Mouse (Mus musculus) liver, embryonic 16.5 days (tissue): ENCODE results near the gene Catsperz. TPM values are rescaled to one million over a fixed set of nuclear protein-coding genes. Genes with fewer than 3 reads are reported as not detected.

Experiments
- ATAC-seq: fragments of 200-750 bp; cut with Nextera tagmentation; 2 replicates; pipeline ENCODE4 v1.8.0; 2017; ENCODE audit warnings: low read depth, mild to moderate bottlenecking, moderate number of reproducible peaks, moderate library complexity
- H3K27ac ChIP-seq: fragments of 300-500 bp; sonication (generic); 2 replicates; pipeline ENCODE4 v1.5.1; 2014; ENCODE audit warnings: mild to moderate bottlenecking, low read length
- H3K27me3 ChIP-seq: fragments of 300-500 bp; sonication (generic); 2 replicates; pipeline ENCODE4 v1.6.1; 2014; ENCODE audit warnings: low read depth, low read length, mixed read lengths; ENCODE audit not compliant: control insufficient read depth, insufficient read depth
- H3K36me3 ChIP-seq: fragments of 300-500 bp; sonication (generic); 2 replicates; pipeline ENCODE4 v1.6.1; 2014; ENCODE audit warnings: mild to moderate bottlenecking; ENCODE audit not compliant: control insufficient read depth, insufficient read depth
- H3K4me1 ChIP-seq: fragments of 300-500 bp; sonication (generic); 2 replicates; pipeline ENCODE4 v1.6.1; 2014; ENCODE audit warnings: low read depth, low read length, mixed read lengths; ENCODE audit not compliant: control insufficient read depth
- H3K4me2 ChIP-seq: fragments of 300-500 bp; sonication (generic); 2 replicates; pipeline ENCODE4 v1.6.1; 2014; ENCODE audit warnings: low read depth, low read length, mixed read lengths
- H3K4me3 ChIP-seq: fragments of 300-500 bp; sonication (generic); 2 replicates; pipeline ENCODE4 v1.5.1; 2014; ENCODE audit warnings: low read depth, mild to moderate bottlenecking, low read length
- H3K9ac ChIP-seq: fragments of 300-500 bp; sonication (generic); 2 replicates; pipeline ENCODE4 v1.6.1; 2014; ENCODE audit warnings: low read depth, low read length
- H3K9me3 ChIP-seq: fragments of 300-500 bp; sonication (generic); replicated peaks from 2 replicates; pipeline ENCODE4 v1.6.1; 2016; ENCODE audit warnings: low read length; ENCODE audit not compliant: control insufficient read depth
- WGBS: fragments of 180-500 bp; shearing (Covaris S2); extraction: QIAGEN DNeasy Blood & Tissue Kit; methylation state at CpG from one replicate; pipeline ENCODE4 v1.1.7; 2014; ENCODE audit not compliant: insufficient replicate concordance; 5-methylcytosine and 5-hydroxymethylcytosine counted together
- polyA plus RNA-seq: library from polyadenylated mRNA; unstranded; fragments of >200 nt; fragmentation: Nextera tagmentation; extraction: Ambion mirVana; gene quantifications from 2 replicates; pipeline ENCODE4 v1.2.1, GENCODE M21; 2015

Gene Catsperz
- polyA plus RNA-seq: 0.16 and 0.50 TPM in 2 replicates

DNA sequence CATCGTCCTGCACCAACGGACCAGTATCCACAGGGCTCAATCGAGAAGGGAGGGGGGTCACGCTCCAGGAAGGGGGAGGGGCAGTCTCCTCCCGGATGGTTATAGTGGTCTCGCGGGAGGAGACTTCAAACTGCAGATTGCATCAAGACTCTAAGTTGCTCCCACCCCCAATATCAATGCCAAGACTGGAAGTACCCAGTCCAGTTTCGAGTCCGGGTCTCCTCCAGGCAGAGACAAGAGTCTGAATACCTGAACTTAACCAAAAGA is at the start of gene Catsperz:
Catsperz (minus strand) TSS at position 74 of the 267 bp plus-strand sequence.
- peaks cover 66% of the 10 kb centered on the region for H3K27me3 ChIP-seq
- H3K4me1 ChIP-seq: peaks cover 34% of the 10 kb centered on the region
- H3K9ac ChIP-seq: no peak within 1 kb of the TSS
- H3K9me3 ChIP-seq: no peaks in the 10 kb centered on the region
- no peak within 1 kb of the TSS for H3K27ac ChIP-seq
- no peaks in the 10 kb centered on the region for H3K36me3 ChIP-seq
- peak within 1 kb of the TSS; percentile 42 for H3K4me2 ChIP-seq
- peak within 1 kb of the TSS; percentile 33 for H3K4me3 ChIP-seq
- WGBS: 5% methylated on average over 9 of the region's 9 CpGs
- ATAC-seq: no peak

DNA sequence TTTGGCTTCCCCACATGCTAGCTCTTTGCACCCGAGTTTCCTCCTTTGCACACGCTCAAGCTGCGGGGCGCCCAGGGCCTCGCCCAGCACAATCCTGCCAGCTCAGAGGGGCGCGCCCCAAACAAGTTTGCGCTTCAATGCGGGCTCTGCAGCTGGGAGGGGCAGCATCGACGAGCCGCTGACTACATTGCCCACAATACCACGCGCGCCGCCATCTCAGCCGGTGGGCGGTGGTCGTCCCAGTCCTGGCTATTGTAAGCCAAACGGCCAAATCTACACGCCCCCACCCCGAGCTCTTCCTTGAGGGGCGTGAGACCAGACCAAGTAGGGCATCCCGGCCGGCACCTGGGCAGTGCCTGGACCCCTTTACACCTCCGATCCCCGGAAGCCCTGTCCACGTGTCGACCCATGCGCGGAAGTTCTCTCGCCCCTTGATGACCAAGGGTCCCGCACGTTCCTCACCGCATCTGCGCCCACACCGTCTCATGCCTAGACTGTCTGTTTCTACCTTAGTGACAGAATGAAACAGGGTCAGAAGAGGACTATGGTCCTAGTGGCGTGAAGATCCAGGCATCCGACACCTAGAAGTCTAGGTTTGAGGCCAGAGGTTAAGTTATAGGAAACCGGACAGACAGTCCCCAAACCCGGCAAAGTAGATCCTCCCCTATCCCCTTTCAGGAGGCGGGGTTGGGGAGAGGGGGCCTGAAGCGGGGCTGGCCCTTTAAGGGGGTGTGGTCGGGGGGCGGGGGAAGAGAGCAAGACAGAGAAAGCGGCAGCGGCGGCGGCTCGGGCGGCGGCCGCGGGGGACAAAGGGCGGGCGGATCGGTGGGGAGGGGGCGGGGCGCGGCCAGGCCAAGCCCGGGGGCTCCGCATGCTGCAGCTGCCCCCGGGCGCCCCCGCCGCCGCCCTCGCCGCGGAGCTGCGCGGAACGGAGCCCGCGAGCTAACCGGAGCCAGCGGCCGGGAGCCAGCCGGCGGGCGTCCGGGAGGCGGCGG is 49.3 kb upstream of the Catsperz start, which contains the start of gene Ppp1r14b:
Ppp1r14b (plus strand) TSS at position 758 of the 995 bp plus-strand sequence.
- ATAC-seq: peak; percentile 63

GRCm38 (mm10) chr19:6973581-6974190 is 48.5 kb upstream of the Catsperz start:
- H3K4me2 ChIP-seq: peak overlapping the region; percentile 99
- H3K9me3 ChIP-seq: no peaks in the 10 kb centered on the region
- H3K27me3 ChIP-seq: peaks cover 2% of the 10 kb centered on the region
- H3K36me3 ChIP-seq: peaks cover 4% of the 10 kb centered on the region
- peak overlapping the region; percentile 56; the same call in 1 of the 2 replicates for H3K9ac ChIP-seq
- 22% methylated on average over 12 of the region's 12 CpGs for WGBS
- H3K27ac ChIP-seq: peak overlapping the region; percentile 14; the same call in 1 of the 2 replicates
- H3K4me1 ChIP-seq: peaks cover 64% of the 10 kb centered on the region
- no peak for ATAC-seq
- H3K4me3 ChIP-seq: peak overlapping the region; percentile 77

More for the DNA sequence above, 49.3 kb upstream of the Catsperz start, which contains the start of gene Ppp1r14b:
- peaks cover 4% of the 10 kb centered on the region for H3K36me3 ChIP-seq
- peak within 1 kb of the TSS; percentile 77 for H3K4me3 ChIP-seq
- under 1% methylated on average over 75 of the region's 84 CpGs for WGBS
- peak within 1 kb of the TSS; percentile 99 for H3K4me2 ChIP-seq
- no peaks in the 10 kb centered on the region for H3K27me3 ChIP-seq
- no peaks in the 10 kb centered on the region for H3K9me3 ChIP-seq
- peak within 1 kb of the TSS; percentile 85 for H3K27ac ChIP-seq
- H3K4me1 ChIP-seq: peaks cover 64% of the 10 kb centered on the region
- peak within 1 kb of the TSS; percentile 56 for H3K9ac ChIP-seq

- no peak overlapping the region for H3K27ac ChIP-seq
- H3K9me3 ChIP-seq: no peaks in the 10 kb centered on the region
- H3K4me1 ChIP-seq: peaks cover 56% of the 10 kb centered on the region
- H3K4me2 ChIP-seq: no peak overlapping the region
- WGBS: 77% methylated on average over 13 of the region's 13 CpGs
- H3K9ac ChIP-seq: no peak overlapping the region
- H3K36me3 ChIP-seq: no peaks in the 10 kb centered on the region
- no peak overlapping the region for H3K4me3 ChIP-seq
- no peak for ATAC-seq
- peaks cover 5% of the 10 kb centered on the region for H3K27me3 ChIP-seq
Measured at GRCm38 (mm10) chr19:6972247-6972917, 47.2 kb upstream of the Catsperz start.

DNA sequence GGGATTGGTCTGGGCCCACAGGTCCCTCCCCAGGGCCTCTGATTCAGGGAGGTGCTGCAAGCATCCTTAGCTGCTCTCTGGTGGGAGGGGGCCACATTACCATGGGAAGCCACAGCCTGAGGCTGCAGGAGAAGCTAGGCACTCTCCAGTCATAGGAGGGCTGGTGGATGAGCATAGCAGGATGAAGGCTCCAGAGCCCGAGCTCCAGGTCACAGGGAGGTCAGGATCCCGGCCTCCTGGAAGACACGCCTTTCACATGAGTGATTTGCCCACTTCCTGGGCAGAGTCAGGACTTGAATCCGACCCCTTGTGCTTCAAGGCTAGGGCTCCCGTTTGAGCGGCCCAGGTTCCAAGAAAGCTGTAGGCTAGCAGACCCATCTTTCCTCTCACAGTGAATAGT is 46.5 kb upstream of the Catsperz start:
- no peak for ATAC-seq
- Histone ChIP-seq H3K9ac (no peak overlapping the region), H3K4me1 (peaks cover 53% of the 10 kb centered on the region), H3K9me3 (no peaks in the 10 kb centered on the region), H3K27ac (0 out of 2 replicates have a peak overlapping the region, but pooled peaks have one; percentile 9), H3K4me3 (no peak overlapping the region), H3K36me3 (no peaks in the 10 kb centered on the region), H3K4me2 (no peak overlapping the region), H3K27me3 (peaks cover 5% of the 10 kb centered on the region)
- 57% methylated on average over 6 of the region's 6 CpGs for WGBS

DNA sequence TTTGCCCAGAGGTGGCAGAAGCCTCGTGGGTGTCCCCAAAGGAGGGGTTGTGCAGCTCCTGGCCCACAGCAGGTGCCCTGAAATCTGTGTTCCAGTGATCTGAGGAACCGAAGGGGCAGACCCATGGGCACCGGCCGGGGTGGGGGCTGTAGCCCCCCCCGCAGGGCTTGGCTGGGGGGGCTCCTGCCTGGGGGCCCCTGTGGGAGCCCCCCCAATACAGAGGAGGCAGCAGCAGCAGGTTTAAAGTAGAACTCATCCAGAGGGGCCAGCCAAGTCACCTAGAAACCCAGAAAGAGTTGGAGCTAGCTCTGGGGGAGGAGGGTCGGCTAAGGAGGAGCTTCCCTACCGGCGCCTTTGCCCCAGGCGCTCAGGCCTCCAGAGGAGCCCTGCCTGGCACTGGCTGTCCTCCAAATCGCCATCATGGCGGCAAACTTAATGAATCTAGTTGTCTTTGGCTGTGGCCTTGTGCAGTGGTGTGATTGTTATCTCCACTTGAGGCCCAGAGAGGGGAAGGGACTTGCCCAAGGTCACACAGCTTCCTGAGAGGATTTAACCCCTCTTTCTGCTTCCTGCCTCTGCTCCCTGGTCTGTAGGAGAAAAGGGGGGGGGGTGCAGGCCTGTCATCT is 45.4 kb upstream of the Catsperz start:
- no peaks in the 10 kb centered on the region for H3K36me3 ChIP-seq
- ATAC-seq: no peak
- peak overlapping the region; percentile 70 for H3K4me3 ChIP-seq
- peaks cover 5% of the 10 kb centered on the region for H3K27me3 ChIP-seq
- no peak overlapping the region for H3K27ac ChIP-seq
- H3K4me2 ChIP-seq: peak overlapping the region; percentile 93
- no peaks in the 10 kb centered on the region for H3K9me3 ChIP-seq
- H3K9ac ChIP-seq: peak overlapping the region; percentile 42
- peaks cover 42% of the 10 kb centered on the region for H3K4me1 ChIP-seq
- 27% methylated on average over 11 of the region's 11 CpGs for WGBS

GRCm38 (mm10) chr19:6969665-6970381 is 44.6 kb upstream of the Catsperz start:
- peak overlapping the region; percentile 70 for H3K4me3 ChIP-seq
- H3K27ac ChIP-seq: no peak overlapping the region
- peak overlapping the region; percentile 78 for H3K9ac ChIP-seq
- peaks cover 5% of the 10 kb centered on the region for H3K27me3 ChIP-seq
- peak overlapping the region; percentile 93 for H3K4me2 ChIP-seq
- H3K4me1 ChIP-seq: peaks cover 41% of the 10 kb centered on the region
- 0 out of 2 replicates have a peak, but pooled peaks cover 2% of the 10 kb centered on the region for H3K36me3 ChIP-seq
- no peaks in the 10 kb centered on the region for H3K9me3 ChIP-seq
- WGBS: 1% methylated on average over 55 of the region's 55 CpGs
- peak; percentile 81 for ATAC-seq

- ATAC-seq: no peak; the same call in 1 of the 2 replicates
Measured at GRCm38 (mm10) chr19:6969291-6969664, 44.1 kb upstream of the Catsperz start.

More at GRCm38 (mm10) chr19:6969291-6969664, 44.1 kb upstream of the Catsperz start:
- Histone ChIP-seq H3K4me2 (peak overlapping the region; percentile 93), H3K4me3 (peak overlapping the region; percentile 70), H3K4me1 (peaks cover 36% of the 10 kb centered on the region), H3K27me3 (peaks cover 5% of the 10 kb centered on the region), H3K36me3 (0 out of 2 replicates have a peak, but pooled peaks cover 2% of the 10 kb centered on the region), H3K9ac (peak overlapping the region; percentile 78), H3K9me3 (no peaks in the 10 kb centered on the region), H3K27ac (no peak overlapping the region)
- WGBS: under 1% methylated on average over 20 of the region's 20 CpGs
